Mouse (Mus musculus) left cerebral cortex, postnatal 10 days (tissue): Measurements from ENCODE around the gene St14. TPM values are rescaled to one million over a fixed set of nuclear protein-coding genes. Genes with fewer than 3 reads are reported as not detected.
"Not testable (repeated sequence)": the region's sequence is repeated elsewhere in the genome, so short reads cannot be mapped to it uniquely, and the experiment has no call there.

Source experiments
- DNase-seq, 2 experiments: peaks; one replicate each; pipeline ENCODE4 v3.0.0; 2021 to 2022; ENCODE audit warnings: low spot score in 2 of 2, mixed read lengths in 1 of 2; ENCODE audit errors: extremely low spot score in 1 of 2
- intact Hi-C: fragments of 180-260 bp; cut with DNase I; formaldehyde crosslinking; loops from one replicate; pipeline ENCODE4 v1.15.1; 2025
- total RNA-seq, 2 experiments: library from RNA; stranded (reverse); gene quantifications; 2 replicates each; pipeline ENCODE4 v1.2.3; 2021

Gene St14
- total RNA-seq, 2 experiments from 2014 or later: 0.30 to 0.49 TPM

- DNase-seq: no peak
- intact Hi-C loops: no loop called here
These were observed 41.3 kb downstream of the St14 start for GRCm38 (mm10) chr9:31090081-31091023.

- intact Hi-C loops: loop anchor here (5.0 kb wide), 2 partner anchors 258 to 642 kb away; no protein-coding TSS in a partner anchor
- no peak for DNase-seq
These were observed 42.1 kb downstream of the St14 start for GRCm38 (mm10) chr9:31089541-31089940.

- no peak for DNase-seq
- intact Hi-C loops: loop anchor here (5.0 kb wide), 2 partner anchors 258 to 642 kb away; no protein-coding TSS in a partner anchor
These were observed 42.8 kb downstream of the St14 start for GRCm38 (mm10) chr9:31088883-31089282.

GRCm38 (mm10) chr9:31088116-31088515 is 43.5 kb downstream of the St14 start:
- DNase-seq: no peak

GRCm38 (mm10) chr9:31087466-31087865 is 44.2 kb downstream of the St14 start:
- no peak for DNase-seq
- intact Hi-C loops: loop anchor here (5.0 kb wide), 2 partner anchors 260 to 640 kb away; no protein-coding TSS in a partner anchor

More at GRCm38 (mm10) chr9:31088116-31088515, 43.5 kb downstream of the St14 start:
- intact Hi-C loops: loop anchor here (5.0 kb wide), 2 partner anchors 259 to 641 kb away; no protein-coding TSS in a partner anchor

GRCm38 (mm10) chr9:31086754-31087145 is 44.9 kb downstream of the St14 start:
- DNase-seq: no peak
- intact Hi-C loops: loop anchor here (5.0 kb wide), 2 partner anchors 261 to 639 kb away; no protein-coding TSS in a partner anchor

- DNase-seq: peak; percentile 73 to 77
- intact Hi-C loops: loop anchor here (5.0 kb wide), 2 partner anchors 261 to 639 kb away; no protein-coding TSS in a partner anchor
These were observed 45.4 kb downstream of the St14 start for GRCm38 (mm10) chr9:31086085-31086753.

GRCm38 (mm10) chr9:31085556-31085955 is 46.1 kb downstream of the St14 start:
- no peak for DNase-seq
- intact Hi-C loops: loop anchor here (5.0 kb wide), 2 partner anchors 262 to 638 kb away; no protein-coding TSS in a partner anchor

GRCm38 (mm10) chr9:31082771-31083170 is 48.9 kb downstream of the St14 start:
- intact Hi-C loops: loop anchor here (2.0 to 5.0 kb wide), 2 partner anchors 140 to 600 kb away; partner anchors contain the start of gene Adamts8
- DNase-seq: no peak

- intact Hi-C loops: loop anchor here (2.0 to 5.0 kb wide), 2 partner anchors 139 to 600 kb away; partner anchors contain the start of gene Adamts8
- DNase-seq: peak; percentile 61 to 79
These were observed 49.5 kb downstream of the St14 start for GRCm38 (mm10) chr9:31082054-31082666.

- DNase-seq: no peak
- intact Hi-C loops: loop anchor here (5.0 kb wide), 1 partner anchor 598 kb away; no protein-coding TSS in a partner anchor
These were observed 50.9 kb downstream of the St14 start for GRCm38 (mm10) chr9:31080726-31081125.

GRCm38 (mm10) chr9:31074836-31075235 is 56.8 kb downstream of the St14 start:
- DNase-seq: no peak

GRCm38 (mm10) chr9:31073797-31074196 is 57.9 kb downstream of the St14 start:
- no peak for DNase-seq
- intact Hi-C loops: no loop called here

More at GRCm38 (mm10) chr9:31074836-31075235, 56.8 kb downstream of the St14 start:
- intact Hi-C loops: no loop called here

GRCm38 (mm10) chr9:31072256-31072655 is 59.4 kb downstream of the St14 start:
- intact Hi-C loops: no loop called here
- DNase-seq: no peak

- no peak for DNase-seq
- intact Hi-C loops: no loop called here
These were observed 60.9 kb downstream of the St14 start for GRCm38 (mm10) chr9:31070706-31071105.

- intact Hi-C loops: no loop called here
- no peak for DNase-seq
These were observed 72.9 kb downstream of the St14 start for GRCm38 (mm10) chr9:31058723-31059122.

GRCm38 (mm10) chr9:31051509-31051908 is 80.1 kb downstream of the St14 start:
- DNase-seq, intact Hi-C loops: not testable (repeated sequence)

- no peak for DNase-seq
- intact Hi-C loops: no loop called here
These were observed 81.4 kb downstream of the St14 start for GRCm38 (mm10) chr9:31050208-31050607.
